1 mouse cellular context compared by ENCODE assay signal in the genomic region with DNA sequence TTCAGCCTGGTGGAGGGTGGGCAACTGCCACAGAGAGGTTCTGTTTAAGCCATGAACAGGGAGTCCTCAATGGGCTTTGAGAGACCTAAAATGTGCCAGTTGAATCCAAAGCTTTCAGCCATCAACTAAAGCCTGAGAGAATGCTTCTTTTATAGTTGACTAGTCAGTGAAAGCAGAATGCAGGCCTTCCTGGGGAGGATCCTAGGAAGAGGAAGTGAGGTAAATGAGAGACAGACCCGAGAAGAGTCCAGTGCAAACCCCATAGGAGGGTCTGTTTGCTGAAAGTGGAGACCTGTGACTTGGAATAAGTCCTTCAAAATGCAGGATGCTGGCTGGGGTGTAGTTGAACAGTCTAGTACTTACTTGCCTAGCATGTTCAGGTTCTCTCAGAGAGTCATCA.
TF ChIP-seq lines count a peak whose summit lies in the region.

No protein-coding gene starts in this region.

TF ChIP-seq in CH12.LX, 34 proteins besides CTCF, POLR2A, EP300 and RAD21 (continued from another document):
- no peak for TF ChIP-seq USF2 (conservative IDR thresholded peaks at IDR 0.05; ENCODE audit: low read depth, low read length)
